Mouse (Mus musculus) lung, postnatal 0 days (tissue): ENCODE data around the gene Tmem174.

ENCODE experiments used
- CTCF ChIP-seq: IDR thresholded peaks from 2 replicates; pipeline ENCODE4 v1.5.1; 2016; ENCODE audit warnings: antibody characterized with exemption, mild to moderate bottlenecking
- EP300 ChIP-seq: IDR thresholded peaks from 2 replicates; pipeline ENCODE4 v1.6.1; 2016; ENCODE audit warnings: antibody characterized with exemption, mild to moderate bottlenecking, control low read depth

GRCm38 (mm10) chr13:98607885-98608477 is 29.2 kb downstream of the Tmem174 start:
- TF ChIP-seq CTCF (peak; percentile 20; the same call in 1 of the 2 replicates), EP300 (no peak)
